Mouse (Mus musculus): ENCODE measurements at regions not wholly inside any gene's neighbourhood (a gene's known extent, or its start where the extent isn't known, plus 50 kb on each side); places are given as distances from the start of the nearest gene placed in this dataset.

DNA sequence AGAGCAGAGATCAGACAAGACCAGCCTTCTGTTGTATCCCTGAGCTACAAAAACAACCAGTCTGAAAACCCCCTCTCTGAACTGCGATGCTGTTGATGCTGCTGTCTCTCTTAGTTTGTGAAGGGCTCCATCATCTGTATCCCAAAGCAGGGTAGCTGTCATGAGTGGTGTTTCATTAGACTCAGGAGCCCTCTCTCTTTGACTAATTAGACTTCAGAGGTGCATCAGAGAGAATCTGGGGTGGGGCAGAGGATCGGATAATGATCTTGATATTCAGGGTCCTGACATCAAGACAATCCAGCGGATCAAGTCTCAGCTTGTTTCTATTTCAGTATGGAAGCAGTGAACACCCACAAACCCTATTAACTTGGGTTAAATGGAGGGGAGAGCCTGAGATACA, 70.6 kb upstream of the Slc24a4 start:
- Histone ChIP-seq H3K36me3 (no peaks in the 10 kb centered on the region), H3K27ac (no peak overlapping the region), H3K9ac (no peak overlapping the region), H3K4me3 (no peak overlapping the region), H3K4me2 (replicated peaks) (no peak overlapping the region), H3K4me1 (peaks cover 18% of the 10 kb centered on the region), H3K27me3 (no peaks in the 10 kb centered on the region), H3K9me3 (no peaks in the 10 kb centered on the region)
- ATAC-seq (ENCODE audit: insufficient number of reproducible peaks, insufficient read depth, low FRiP score, low TSS enrichment), result no peak
- WGBS, result 64% methylated on average over 3 of the region's 3 CpGs

DNA sequence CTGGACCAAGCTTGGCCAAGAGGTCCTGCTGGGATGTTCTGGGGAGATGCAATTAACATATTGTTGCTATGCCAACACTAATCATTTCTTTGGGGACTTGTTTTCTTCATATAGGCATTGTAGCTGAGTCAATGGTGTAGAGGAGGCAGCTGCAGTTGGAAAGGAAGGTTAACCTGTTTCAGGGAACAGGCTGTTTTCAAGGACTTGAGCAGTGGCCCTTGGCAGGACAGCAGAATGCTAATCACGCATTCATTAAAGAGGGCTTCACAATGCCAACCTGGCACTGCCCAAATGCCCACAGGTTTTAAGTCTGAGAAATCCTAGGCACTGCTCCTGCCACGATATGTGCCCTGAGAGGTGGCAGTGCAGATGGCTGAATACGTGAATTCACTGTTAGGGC, 70.1 kb upstream of the Slc24a4 start:
- H3K4me1 ChIP-seq, result peaks cover 18% of the 10 kb centered on the region
- no peaks in the 10 kb centered on the region for H3K36me3 ChIP-seq
- no peak overlapping the region for H3K27ac ChIP-seq
- H3K27me3 ChIP-seq, result no peaks in the 10 kb centered on the region
- no peak overlapping the region for H3K4me2 ChIP-seq (replicated peaks)
- 83% methylated on average over 3 of the region's 3 CpGs for WGBS
- H3K9ac ChIP-seq, result no peak overlapping the region
- no peaks in the 10 kb centered on the region for H3K9me3 ChIP-seq
- H3K4me3 ChIP-seq, result no peak overlapping the region
- ATAC-seq (ENCODE audit: insufficient number of reproducible peaks, insufficient read depth, low FRiP score, low TSS enrichment), result no peak

DNA sequence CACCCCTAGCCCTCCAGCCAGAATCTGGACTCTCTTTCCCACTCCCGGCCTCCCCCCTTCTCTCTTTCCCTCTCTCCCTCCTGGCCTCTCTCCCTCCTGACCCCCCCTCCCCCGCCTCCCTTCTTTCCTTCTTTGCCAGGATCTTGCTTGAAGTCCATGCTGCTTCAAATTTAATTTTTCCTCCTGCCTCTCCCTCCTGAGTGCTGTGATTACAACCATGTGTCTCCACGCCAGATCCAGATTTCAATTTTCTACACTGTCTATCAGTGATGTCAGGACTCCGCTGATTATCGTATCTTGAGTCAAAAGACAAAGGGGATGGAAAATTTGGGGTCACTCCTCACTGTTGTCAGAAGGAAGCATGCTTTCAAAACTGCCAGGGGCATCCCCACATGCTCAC, 67.4 kb upstream of the Slc24a4 start:
- no peak for ATAC-seq (ENCODE audit: insufficient number of reproducible peaks, insufficient read depth, low FRiP score, low TSS enrichment)
- H3K27ac ChIP-seq, result no peak overlapping the region

DNA sequence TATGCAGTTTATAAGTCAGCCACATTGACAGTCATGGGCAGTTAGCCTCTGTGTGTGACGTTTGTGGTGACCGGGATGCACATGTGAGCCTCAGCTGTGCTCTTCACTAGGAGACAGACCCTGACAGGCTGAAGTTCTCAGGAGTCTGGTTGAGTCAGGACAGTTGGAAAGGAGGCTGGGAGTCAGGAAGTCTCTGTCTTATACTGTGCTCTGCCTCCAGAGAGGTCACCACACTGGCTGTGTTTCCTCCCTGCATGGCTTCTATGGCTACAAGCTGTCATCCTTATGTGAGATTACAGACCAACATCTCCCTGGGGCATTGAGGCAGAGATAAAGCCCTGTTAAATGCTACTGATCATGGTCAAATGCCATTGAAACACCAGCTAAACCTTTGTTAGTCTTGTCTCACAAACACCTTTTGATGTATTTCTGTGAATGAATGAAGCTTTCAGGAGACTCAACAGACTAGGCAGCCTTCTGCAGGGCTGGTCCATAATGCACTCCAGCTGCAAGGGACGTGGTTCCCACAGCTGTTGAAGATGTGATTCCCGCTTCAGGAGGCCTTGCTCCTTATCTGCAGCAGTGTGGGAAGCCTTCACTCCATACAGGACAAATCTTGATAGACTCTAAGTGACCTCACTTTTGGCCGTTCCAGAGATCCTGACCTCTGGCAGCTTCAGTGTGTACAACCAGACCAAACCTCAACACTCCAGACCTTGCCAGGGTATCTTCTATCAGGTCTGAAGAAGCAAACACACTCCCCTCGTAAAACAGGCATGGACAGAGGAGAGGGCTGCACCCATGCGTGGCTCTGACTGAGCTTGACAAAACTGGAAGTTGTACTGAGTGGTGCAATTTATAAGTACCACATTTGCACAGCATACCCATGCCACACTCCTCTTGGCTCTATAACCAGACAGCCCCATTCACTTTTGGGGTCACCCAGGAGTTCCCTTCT, 66.6 kb upstream of the Slc24a4 start:
- no peak overlapping the region for H3K9ac ChIP-seq
- H3K4me2 ChIP-seq (replicated peaks), result no peak overlapping the region
- no peaks in the 10 kb centered on the region for H3K9me3 ChIP-seq
- no peak overlapping the region for H3K4me3 ChIP-seq
- no peak for ATAC-seq (ENCODE audit: insufficient number of reproducible peaks, insufficient read depth, low FRiP score, low TSS enrichment)
- 60% methylated on average over 7 of the region's 7 CpGs for WGBS
- H3K36me3 ChIP-seq, result no peaks in the 10 kb centered on the region
- H3K27ac ChIP-seq, result no peak overlapping the region
- no peaks in the 10 kb centered on the region for H3K27me3 ChIP-seq
- peaks cover 18% of the 10 kb centered on the region for H3K4me1 ChIP-seq

More for the DNA sequence above, 67.4 kb upstream of the Slc24a4 start:
- Histone ChIP-seq H3K27me3 (no peaks in the 10 kb centered on the region), H3K4me2 (replicated peaks) (no peak overlapping the region), H3K4me3 (no peak overlapping the region), H3K9me3 (no peaks in the 10 kb centered on the region), H3K36me3 (no peaks in the 10 kb centered on the region), H3K9ac (no peak overlapping the region), H3K4me1 (peaks cover 18% of the 10 kb centered on the region)
- WGBS, result 30% methylated on average over 5 of the region's 5 CpGs

DNA sequence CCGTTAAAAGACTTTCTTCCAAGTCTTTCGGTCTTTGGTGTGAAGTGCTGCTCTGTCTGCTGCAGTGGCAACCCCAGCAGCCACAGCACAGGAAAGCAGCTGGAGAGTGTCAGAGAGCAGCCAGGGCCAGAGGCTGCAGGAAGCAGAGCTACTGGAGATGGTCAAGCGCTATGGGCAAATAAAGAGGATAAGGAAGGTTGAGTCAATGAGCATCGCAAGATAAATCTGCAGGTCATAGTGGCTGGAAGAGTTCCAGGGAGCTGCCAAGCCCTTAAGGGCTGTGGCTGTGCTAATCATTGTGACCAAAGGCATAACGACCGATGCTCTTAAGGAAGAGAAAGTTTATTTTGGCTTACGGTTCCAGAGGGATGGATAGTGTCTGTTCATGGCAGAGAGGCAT, 65.9 kb upstream of the Slc24a4 start:
- Histone ChIP-seq H3K36me3 (no peaks in the 10 kb centered on the region), H3K4me2 (replicated peaks) (no peak overlapping the region), H3K4me3 (no peak overlapping the region), H3K27me3 (no peaks in the 10 kb centered on the region), H3K9me3 (no peaks in the 10 kb centered on the region), H3K9ac (no peak overlapping the region), H3K27ac (no peak overlapping the region), H3K4me1 (peaks cover 18% of the 10 kb centered on the region)
- ATAC-seq (ENCODE audit: insufficient number of reproducible peaks, insufficient read depth, low FRiP score, low TSS enrichment), result no peak
- WGBS, result 69% methylated on average over 7 of the region's 7 CpGs

- Histone ChIP-seq H3K9ac (no peak overlapping the region), H3K27ac (no peak overlapping the region)
These were observed 65.3 kb upstream of the Slc24a4 start for GRCm38 (mm10) chr12:102063211-102063610.

GRCm38 (mm10) chr12:102064710-102065325, 63.7 kb upstream of the Slc24a4 start:
- Histone ChIP-seq H3K36me3 (no peaks in the 10 kb centered on the region), H3K27ac (no peak overlapping the region), H3K4me2 (replicated peaks) (no peak overlapping the region), H3K9me3 (no peaks in the 10 kb centered on the region), H3K9ac (no peak overlapping the region), H3K4me3 (no peak overlapping the region), H3K27me3 (no peaks in the 10 kb centered on the region), H3K4me1 (peaks cover 18% of the 10 kb centered on the region)
- 48% methylated on average over 5 of the region's 5 CpGs for WGBS
- peak; percentile 54; the same call in 1 of the 2 replicates for ATAC-seq (ENCODE audit: insufficient number of reproducible peaks, insufficient read depth, low FRiP score, low TSS enrichment)

More at GRCm38 (mm10) chr12:102063211-102063610, 65.3 kb upstream of the Slc24a4 start:
- Histone ChIP-seq H3K4me2 (replicated peaks) (no peak overlapping the region), H3K4me1 (peaks cover 18% of the 10 kb centered on the region), H3K27me3 (no peaks in the 10 kb centered on the region), H3K4me3 (no peak overlapping the region), H3K9me3 (no peaks in the 10 kb centered on the region), H3K36me3 (no peaks in the 10 kb centered on the region)
- WGBS, result 81% methylated on average over 6 of the region's 6 CpGs
- ATAC-seq (ENCODE audit: insufficient number of reproducible peaks, insufficient read depth, low FRiP score, low TSS enrichment), result no peak

DNA sequence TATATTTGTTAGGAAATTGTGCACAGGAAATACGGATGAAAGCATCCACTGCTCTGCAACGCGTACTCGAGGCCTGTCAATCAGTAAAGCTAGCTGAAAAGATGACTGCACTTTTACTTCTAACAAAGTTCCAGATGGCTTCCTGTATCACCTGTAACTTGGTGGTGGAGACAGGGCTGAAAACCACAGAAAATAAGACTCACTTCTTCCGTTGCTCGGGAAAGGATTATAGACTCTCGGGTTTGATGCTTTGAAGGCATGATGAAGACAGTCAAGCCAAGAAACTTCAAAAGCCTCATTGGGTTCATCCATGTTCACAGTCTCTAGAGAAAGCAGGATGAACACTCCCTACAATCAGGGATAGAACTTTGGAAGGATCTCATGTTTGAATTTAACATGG, 60.8 kb upstream of the Slc24a4 start:
- H3K27me3 ChIP-seq, result no peaks in the 10 kb centered on the region
- ATAC-seq (ENCODE audit: insufficient number of reproducible peaks, insufficient read depth, low FRiP score, low TSS enrichment), result no peak
- no peaks in the 10 kb centered on the region for H3K4me1 ChIP-seq
- no peak overlapping the region for H3K4me3 ChIP-seq
- no peaks in the 10 kb centered on the region for H3K9me3 ChIP-seq
- H3K4me2 ChIP-seq (replicated peaks), result no peak overlapping the region
- no peak overlapping the region for H3K9ac ChIP-seq
- WGBS, result 87% methylated on average over 7 of the region's 7 CpGs
- no peak overlapping the region for H3K27ac ChIP-seq
- H3K36me3 ChIP-seq, result no peaks in the 10 kb centered on the region

DNA sequence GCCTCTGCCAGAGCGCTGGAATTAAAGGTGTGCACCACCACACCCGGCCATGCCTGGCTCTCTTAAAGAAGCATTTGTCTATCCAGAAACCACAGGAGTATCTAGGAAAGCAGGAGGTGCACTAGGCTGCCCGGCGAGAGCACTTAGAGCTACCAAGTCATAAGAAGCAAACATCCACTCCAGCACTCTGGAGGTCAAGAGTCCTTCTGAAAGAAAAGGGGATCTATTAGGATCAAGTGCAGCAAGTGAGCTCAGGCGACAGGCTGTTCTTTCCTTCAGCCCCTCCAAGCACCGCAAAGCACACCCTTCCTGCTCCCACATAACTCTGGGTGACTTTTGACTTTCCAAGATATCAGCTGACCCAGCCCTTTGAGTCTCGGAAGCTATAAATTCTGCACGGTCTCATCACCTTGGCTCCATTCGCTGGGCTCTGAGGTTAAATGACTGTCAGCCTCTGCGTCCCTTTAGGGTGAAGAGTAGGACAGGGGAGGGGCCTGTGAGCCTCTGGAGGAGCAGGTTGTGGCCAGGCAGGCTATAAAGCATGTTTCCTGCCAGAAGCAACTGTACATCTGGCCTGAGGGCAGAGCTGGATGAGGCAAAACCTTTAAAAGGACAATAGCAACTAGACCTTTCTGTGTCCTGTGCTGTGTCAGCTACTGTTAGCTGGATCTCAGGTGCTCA, 58.9 kb upstream of the Slc24a4 start:
- no peak for ATAC-seq (ENCODE audit: insufficient number of reproducible peaks, insufficient read depth, low FRiP score, low TSS enrichment)
- Histone ChIP-seq H3K4me1 (no peaks in the 10 kb centered on the region), H3K4me2 (replicated peaks) (no peak overlapping the region), H3K4me3 (no peak overlapping the region), H3K27me3 (no peaks in the 10 kb centered on the region), H3K9ac (no peak overlapping the region), H3K9me3 (no peaks in the 10 kb centered on the region), H3K36me3 (no peaks in the 10 kb centered on the region), H3K27ac (no peak overlapping the region)
- 72% methylated on average over 10 of the region's 10 CpGs for WGBS

- H3K4me3 ChIP-seq, result no peak overlapping the region
- H3K27ac ChIP-seq, result no peak overlapping the region
- ATAC-seq (ENCODE audit: insufficient number of reproducible peaks, insufficient read depth, low FRiP score, low TSS enrichment), result no peak
- H3K4me1 ChIP-seq, result no peaks in the 10 kb centered on the region
- 79% methylated on average over 9 of the region's 9 CpGs for WGBS
- no peaks in the 10 kb centered on the region for H3K9me3 ChIP-seq
- H3K9ac ChIP-seq, result no peak overlapping the region
- H3K4me2 ChIP-seq (replicated peaks), result no peak overlapping the region
- H3K27me3 ChIP-seq, result no peaks in the 10 kb centered on the region
- H3K36me3 ChIP-seq, result no peaks in the 10 kb centered on the region
These were observed 56.5 kb upstream of the Slc24a4 start for GRCm38 (mm10) chr12:102071888-102072619.

GRCm38 (mm10) chr12:102073540-102073939, 55.0 kb upstream of the Slc24a4 start:
- ATAC-seq (ENCODE audit: insufficient number of reproducible peaks, insufficient read depth, low FRiP score, low TSS enrichment), result no peak
- Histone ChIP-seq H3K9ac (no peak overlapping the region), H3K4me1 (no peaks in the 10 kb centered on the region), H3K4me2 (replicated peaks) (no peak overlapping the region), H3K36me3 (no peaks in the 10 kb centered on the region), H3K27ac (no peak overlapping the region), H3K4me3 (no peak overlapping the region), H3K27me3 (no peaks in the 10 kb centered on the region), H3K9me3 (no peaks in the 10 kb centered on the region)
- WGBS, result 89% methylated on average over 3 of the region's 3 CpGs
